Mouse (Mus musculus): ENCODE data around the gene Bfar. TPM values are rescaled to one million over a fixed set of nuclear protein-coding genes. Genes with fewer than 3 reads are reported as not detected.

Gene Bfar
- 11.5 and 12.9 TPM in 2 replicates for polyA plus RNA-seq (2012; rRNA removed)

GRCm38 (mm10) chr16:13671685-13672385, at the start of gene Bfar, which contains the start of gene 3110001I22Rik:
Gene Bfar (plus strand): TSS chr16:13671858.
Gene 3110001I22Rik (plus strand): TSS chr16:13671929.

DNA sequence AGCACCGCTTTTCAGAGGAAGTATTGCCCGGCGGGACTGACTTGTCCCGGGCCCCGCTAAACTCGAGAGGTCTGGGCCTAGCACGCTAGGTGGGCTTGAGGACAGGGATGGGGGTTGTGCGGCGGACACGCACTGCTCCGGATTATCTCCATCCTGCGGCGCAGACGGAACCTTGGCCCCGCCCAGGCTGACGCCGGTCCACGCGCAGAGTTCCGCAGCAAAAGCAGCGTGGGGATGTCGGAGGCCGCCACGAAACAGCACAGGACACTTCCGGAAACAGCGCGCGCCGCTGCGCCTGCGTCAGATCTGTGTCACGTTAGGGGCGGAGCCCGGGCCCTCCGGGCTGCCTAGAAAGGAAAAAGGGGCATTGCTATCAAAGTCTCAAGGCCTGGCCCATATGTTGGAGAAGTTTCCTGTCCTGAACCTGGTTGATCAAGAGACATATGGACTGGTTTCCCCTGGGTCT, 3.7 kb upstream of the Bfar start, which contains the start of gene Parn:
Parn (minus strand) TSS at position 293 of the 466 bp plus-strand sequence.

DNA sequence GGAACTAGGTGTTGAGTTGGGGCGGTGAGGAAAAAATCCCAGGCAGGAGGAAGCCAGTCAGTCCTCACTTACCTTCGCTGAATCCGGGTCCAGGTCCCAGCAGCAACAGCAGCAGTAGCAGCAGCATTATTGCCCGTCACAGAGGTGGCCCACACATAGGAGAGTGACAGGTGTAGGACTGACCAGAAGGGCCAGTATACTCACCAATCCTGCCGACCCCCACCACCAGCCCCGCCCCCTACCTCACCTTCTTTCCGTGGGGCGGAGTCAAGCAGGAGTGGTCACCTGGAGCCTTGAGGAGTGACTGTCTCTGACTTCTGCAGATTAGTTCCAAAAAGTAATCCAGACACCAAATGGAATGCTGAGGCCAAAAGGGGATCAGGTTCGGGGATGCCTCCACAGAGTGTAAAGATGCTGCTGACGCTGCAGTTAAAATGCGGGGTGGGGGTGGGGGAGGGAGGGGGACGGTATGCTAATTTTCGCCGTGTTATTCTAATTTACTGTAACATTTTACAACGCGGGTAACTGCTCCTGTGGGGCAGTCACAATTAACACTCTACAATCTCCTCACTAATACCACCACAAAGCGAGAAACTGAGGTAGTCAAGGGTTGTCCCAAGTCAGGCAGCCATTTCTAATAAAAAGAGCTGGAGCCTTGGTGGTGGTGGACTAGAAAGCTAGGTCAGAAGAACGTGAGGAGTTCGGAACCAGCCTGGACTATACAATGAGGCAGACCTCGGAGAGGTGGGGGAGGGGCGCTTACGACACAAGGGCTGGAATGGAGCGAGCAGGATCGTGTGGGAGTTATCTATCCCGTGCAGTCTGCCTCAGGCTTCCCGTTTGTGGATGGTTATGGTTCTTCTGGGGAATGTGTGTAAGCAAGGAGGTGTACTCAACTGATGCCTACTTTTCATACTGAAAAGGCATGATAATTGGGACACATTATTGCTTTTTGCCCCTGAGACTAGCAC, 58.9 kb downstream of the Bfar start, which contains the start of gene Pla2g10:
Pla2g10 (minus strand) TSS at position 699 of the 971 bp plus-strand sequence.

Other genes starting within 250 kb of the Bfar start
- gene Parn, start 3.7 kb upstream of the Bfar start, polyA plus RNA-seq (2012; rRNA removed), result 7.4 and 8.1 TPM in 2 replicates
- gene 3110001I22Rik, start 71 bp downstream of the Bfar start, polyA plus RNA-seq (2012; rRNA removed), result 1.8 and 2.1 TPM in 2 replicates
- 0.21 and 0.27 TPM in 2 replicates for gene Pla2g10, start 59.1 kb downstream of the Bfar start, polyA plus RNA-seq (2012; rRNA removed)
- gene Rrn3, start 108.8 kb downstream of the Bfar start, polyA plus RNA-seq (2012; rRNA removed), result 6.9 and 9.1 TPM in 2 replicates
- 16.2 and 18.8 TPM in 2 replicates for gene Ntan1, start 147.0 kb downstream of the Bfar start, polyA plus RNA-seq (2012; rRNA removed)
- gene Pdxdc1, start 231.3 kb downstream of the Bfar start, polyA plus RNA-seq (2012; rRNA removed), result 15.2 and 16.4 TPM in 2 replicates
- 0.64 and 0.70 TPM in 2 replicates for gene Mpv17l, start 231.3 kb downstream of the Bfar start, polyA plus RNA-seq (2012; rRNA removed)